Mouse (Mus musculus) hindbrain, embryonic 10.5 days (tissue): ENCODE results near the gene Kctd20. TPM values are rescaled to one million over a fixed set of nuclear protein-coding genes. Genes with fewer than 3 reads are reported as not detected.
A peak's percentile ranks its signal among the peaks of the same experiment; 100 is the strongest.

ENCODE experiments used
- DNase-seq: peaks from one replicate; pipeline ENCODE4 v3.0.0-alpha.2; 2017; ENCODE audit warnings: low spot score
- H3K27ac ChIP-seq: fragments of 300-500 bp; sonication (generic); 2 replicates; pipeline ENCODE4 v1.5.1; 2016; ENCODE audit warnings: mild to moderate bottlenecking, moderate library complexity
- H3K27me3 ChIP-seq: fragments of 300-500 bp; sonication (generic); 2 replicates; pipeline ENCODE4 v1.6.1; 2016; ENCODE audit warnings: mild to moderate bottlenecking; ENCODE audit not compliant: poor library complexity, insufficient read depth, severe bottlenecking
- H3K36me3 ChIP-seq: fragments of 300-500 bp; sonication (generic); 2 replicates; pipeline ENCODE4 v1.6.1; 2016; ENCODE audit warnings: mild to moderate bottlenecking, moderate library complexity
- H3K4me1 ChIP-seq: fragments of 300-500 bp; sonication (generic); replicated peaks from 2 replicates; pipeline ENCODE4 v1.6.1; 2016; ENCODE audit warnings: mild to moderate bottlenecking
- H3K4me3 ChIP-seq: fragments of 300-500 bp; sonication (generic); 2 replicates; pipeline ENCODE4 v1.5.1; 2016; ENCODE audit warnings: mild to moderate bottlenecking, moderate library complexity
- H3K9me3 ChIP-seq: fragments of 300-500 bp; sonication (generic); 2 replicates; pipeline ENCODE4 v1.6.1; 2016; ENCODE audit warnings: mild to moderate bottlenecking, moderate library complexity
- WGBS: fragments of 180-500 bp; shearing (Covaris S2); methylation state at CpG from one replicate; pipeline ENCODE4 v1.1.7; 2016; 5-methylcytosine and 5-hydroxymethylcytosine counted together
- polyA plus RNA-seq: library from polyadenylated mRNA; unstranded; fragments of >200 nt; fragmentation: Nextera tagmentation; extraction: Ambion mirVana; gene quantifications from 2 replicates; pipeline ENCODE4 v1.2.1, GENCODE M21; 2016

The Kctd20 gene
- polyA plus RNA-seq, 1 experiment from 2014 or later: 103 TPM

GRCm38 (mm10) chr17:28922096-28922495 lies 29.7 kb upstream of the Kctd20 start:
- 75% methylated on average over 6 of the region's 6 CpGs for WGBS
- Histone ChIP-seq H3K4me3 (no peak overlapping the region), H3K9me3 (no peaks in the 10 kb centered on the region), H3K27me3 (no peaks in the 10 kb centered on the region), H3K36me3 (no peaks in the 10 kb centered on the region), H3K27ac (no peak overlapping the region), H3K4me1 (peaks cover 32% of the 10 kb centered on the region)
- no peak for DNase-seq

DNA sequence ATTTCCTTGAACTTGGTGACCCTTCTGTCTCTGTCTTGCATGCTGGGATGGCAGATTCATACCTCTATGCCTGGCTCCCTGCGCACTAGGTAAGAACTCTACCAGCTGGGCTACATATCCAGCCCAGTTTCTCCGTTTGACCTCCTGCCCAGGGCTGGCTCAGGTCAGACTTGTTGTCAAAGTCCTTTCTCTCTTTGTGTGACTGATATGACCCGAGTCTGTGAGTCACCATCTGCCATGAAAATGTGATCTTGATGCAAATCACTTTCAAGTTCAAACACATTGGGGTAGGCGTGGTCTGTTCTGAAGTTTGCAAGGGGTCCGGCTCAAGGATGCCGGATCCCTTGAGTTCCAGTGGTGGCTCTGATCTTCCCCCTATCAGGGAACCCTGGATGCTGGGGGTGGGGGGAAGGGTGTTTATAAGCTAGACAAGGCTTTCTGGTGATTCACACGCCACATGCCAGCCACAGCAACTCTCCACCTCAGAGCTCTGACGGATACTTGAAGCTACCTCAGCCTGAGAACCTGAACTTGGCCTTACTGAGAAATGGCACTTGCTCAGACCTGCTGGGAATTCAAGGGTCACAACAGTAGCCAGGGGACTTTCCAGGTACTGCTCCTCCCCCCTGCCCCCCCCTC lies 26.7 kb upstream of the Kctd20 start:
- Histone ChIP-seq H3K4me3 (no peak overlapping the region), H3K9me3 (no peaks in the 10 kb centered on the region), H3K27me3 (no peaks in the 10 kb centered on the region), H3K4me1 (peaks cover 35% of the 10 kb centered on the region), H3K36me3 (no peaks in the 10 kb centered on the region), H3K27ac (no peak overlapping the region)
- no peak for DNase-seq
- WGBS: 84% methylated on average over 8 of the region's 8 CpGs

DNA sequence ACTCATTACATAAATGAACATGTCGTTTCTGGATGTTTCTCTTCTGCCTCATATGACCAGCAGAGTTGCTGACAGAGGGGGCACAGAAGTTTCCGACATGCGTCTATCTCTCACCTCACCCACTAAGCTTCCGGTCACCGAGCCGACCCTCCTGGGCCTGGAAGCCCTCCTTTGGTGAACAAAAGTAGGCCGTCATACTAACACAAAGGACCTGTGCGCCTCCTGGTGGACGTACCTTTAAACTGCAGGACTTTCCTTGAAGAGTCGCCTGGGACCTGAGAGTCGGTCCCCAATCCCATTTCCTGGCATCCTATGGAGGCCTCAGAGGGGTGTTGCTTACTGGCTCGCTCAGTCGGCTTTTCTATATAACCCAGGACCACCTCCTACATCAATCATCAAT lies 25.4 kb upstream of the Kctd20 start:
- peak overlapping the region; percentile 62 for H3K27ac ChIP-seq
- WGBS: 20% methylated on average over 13 of the region's 13 CpGs
- no peaks in the 10 kb centered on the region for H3K27me3 ChIP-seq
- no peaks in the 10 kb centered on the region for H3K9me3 ChIP-seq
- H3K4me3 ChIP-seq: no peak overlapping the region
- peaks cover 44% of the 10 kb centered on the region for H3K4me1 ChIP-seq
- H3K36me3 ChIP-seq: no peaks in the 10 kb centered on the region
- peak; percentile 86 for DNase-seq

DNA sequence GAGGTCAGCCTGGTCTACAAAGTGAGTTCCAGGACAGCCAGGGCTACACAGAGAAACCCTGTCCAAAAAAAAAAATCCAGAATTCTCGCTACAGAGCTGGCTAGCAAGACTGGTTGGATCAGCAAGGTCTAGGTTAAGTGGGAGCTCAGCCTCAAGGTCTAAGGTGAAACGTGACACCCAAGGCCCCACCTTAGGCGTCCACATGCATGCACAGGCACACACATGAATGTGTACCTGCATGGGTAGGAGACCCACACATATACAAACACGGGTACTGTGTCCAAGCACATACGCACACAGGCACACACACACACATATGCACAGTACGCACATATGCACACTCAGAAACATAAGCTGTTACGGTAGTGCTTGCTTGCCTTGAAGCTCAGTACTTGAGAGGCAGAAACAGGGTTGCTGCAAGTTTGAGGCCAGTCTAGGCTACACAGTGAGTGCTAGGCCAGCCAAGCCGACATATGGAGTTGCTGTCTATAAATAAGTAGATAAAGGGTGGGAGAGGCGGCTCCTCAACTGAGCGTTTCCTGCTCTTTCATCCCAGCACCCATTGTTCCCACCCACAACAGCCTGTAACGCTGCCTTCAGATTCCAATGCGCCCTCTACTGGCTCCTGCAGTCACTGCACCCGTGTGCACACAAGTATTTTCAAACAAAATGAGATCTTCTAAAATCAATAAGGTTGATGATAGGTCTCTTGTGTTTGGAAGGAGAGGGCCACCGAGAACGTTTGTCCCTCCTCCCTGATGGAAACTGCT lies 24.7 kb upstream of the Kctd20 start:
- WGBS: 52% methylated on average over 15 of the region's 15 CpGs

DNA sequence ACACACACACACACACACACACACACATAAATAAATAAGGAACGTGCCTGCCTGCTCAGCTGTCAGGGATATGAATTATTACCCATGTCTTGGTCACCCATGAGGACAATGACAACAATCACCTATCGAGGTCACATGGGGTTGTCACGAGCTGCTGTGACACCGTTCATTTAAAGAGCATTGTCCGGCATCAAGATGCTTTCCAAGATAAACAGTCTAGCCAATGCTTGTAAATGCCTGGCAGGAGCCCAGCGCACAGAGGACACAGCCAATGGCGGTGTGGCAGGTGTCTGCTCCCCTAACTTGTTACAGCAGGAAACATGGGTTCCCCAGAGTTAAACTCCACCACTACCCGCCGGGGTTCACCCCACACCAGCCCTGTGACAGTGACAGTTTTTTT lies 23.7 kb upstream of the Kctd20 start:
- 89% methylated on average over 9 of the region's 9 CpGs for WGBS
- Histone ChIP-seq H3K36me3 (no peaks in the 10 kb centered on the region), H3K4me1 (peaks cover 45% of the 10 kb centered on the region), H3K27me3 (no peaks in the 10 kb centered on the region), H3K4me3 (no peak overlapping the region), H3K9me3 (no peaks in the 10 kb centered on the region), H3K27ac (no peak overlapping the region)
- no peak for DNase-seq

More for the DNA sequence above, 24.7 kb upstream of the Kctd20 start:
- peak; percentile 60 for DNase-seq
- peaks cover 47% of the 10 kb centered on the region for H3K4me1 ChIP-seq
- peak overlapping the region; percentile 54; the same call in 1 of the 2 replicates for H3K27ac ChIP-seq
- no peaks in the 10 kb centered on the region for H3K27me3 ChIP-seq
- no peak overlapping the region for H3K4me3 ChIP-seq
- no peaks in the 10 kb centered on the region for H3K9me3 ChIP-seq
- no peaks in the 10 kb centered on the region for H3K36me3 ChIP-seq

DNA sequence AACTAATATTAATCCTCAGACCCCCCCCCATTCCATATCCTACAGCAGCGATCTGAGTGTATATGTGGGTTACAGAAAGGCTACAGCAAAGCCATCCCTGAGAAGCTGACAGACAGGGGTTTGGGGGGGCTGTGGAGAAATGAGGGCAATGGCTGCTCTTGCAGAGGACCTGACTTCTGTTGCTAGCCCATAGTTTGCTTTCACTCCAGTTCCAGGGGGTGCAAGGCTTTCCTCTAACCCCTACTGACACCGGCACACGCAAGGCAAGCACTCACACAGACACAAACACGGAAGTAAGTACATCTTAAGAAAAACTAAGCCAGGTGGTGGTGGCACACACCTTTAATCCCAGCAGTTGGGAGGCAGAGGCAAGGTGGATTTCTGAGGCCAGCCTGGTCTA lies 22.4 kb upstream of the Kctd20 start:
- no peak for DNase-seq
- 97% methylated on average over 4 of the region's 4 CpGs for WGBS
- no peaks in the 10 kb centered on the region for H3K9me3 ChIP-seq
- H3K27ac ChIP-seq: peak overlapping the region; percentile 88; the same call in 1 of the 2 replicates
- no peak overlapping the region for H3K4me3 ChIP-seq
- H3K4me1 ChIP-seq: peaks cover 37% of the 10 kb centered on the region
- H3K27me3 ChIP-seq: no peaks in the 10 kb centered on the region
- H3K36me3 ChIP-seq: no peaks in the 10 kb centered on the region

GRCm38 (mm10) chr17:28930392-28931074 lies 21.2 kb upstream of the Kctd20 start:
- peak overlapping the region; percentile 33 for H3K4me3 ChIP-seq
- peaks cover 27% of the 10 kb centered on the region for H3K4me1 ChIP-seq
- peak; percentile 69 for DNase-seq
- H3K36me3 ChIP-seq: no peaks in the 10 kb centered on the region
- H3K27ac ChIP-seq: peak overlapping the region; percentile 88
- no peaks in the 10 kb centered on the region for H3K9me3 ChIP-seq
- 28% methylated on average over 14 of the region's 14 CpGs for WGBS
- H3K27me3 ChIP-seq: no peaks in the 10 kb centered on the region

GRCm38 (mm10) chr17:28931436-28932211 lies 20.1 kb upstream of the Kctd20 start:
- no peak for DNase-seq
- Histone ChIP-seq H3K36me3 (no peaks in the 10 kb centered on the region), H3K9me3 (0 out of 2 replicates have a peak, but pooled peaks cover 1% of the 10 kb centered on the region), H3K27me3 (no peaks in the 10 kb centered on the region), H3K4me3 (no peak overlapping the region), H3K27ac (0 out of 2 replicates have a peak overlapping the region, but pooled peaks have one; percentile 88), H3K4me1 (peaks cover 17% of the 10 kb centered on the region)
- 93% methylated on average over 18 of the region's 18 CpGs for WGBS

DNA sequence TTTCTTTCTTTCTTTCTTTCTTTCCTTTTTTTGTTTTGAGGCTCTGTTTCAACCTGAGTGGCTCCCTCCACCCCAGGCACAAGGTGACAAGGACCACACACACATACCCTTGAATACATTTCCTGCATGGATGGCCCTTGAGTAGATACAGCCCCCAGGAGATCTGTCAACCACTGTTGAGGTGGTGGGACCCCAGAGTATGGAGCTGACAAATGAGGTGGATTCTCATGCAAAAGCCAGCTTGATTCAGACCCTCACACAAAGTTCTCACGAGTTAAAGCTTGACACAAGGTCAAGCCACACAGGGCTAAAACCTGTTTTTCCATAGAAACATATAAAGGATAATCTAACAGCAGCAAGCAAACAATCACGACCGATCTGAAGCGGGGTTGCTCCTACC lies 19.5 kb upstream of the Kctd20 start:
- Histone ChIP-seq H3K4me1 (peaks cover 13% of the 10 kb centered on the region), H3K9me3 (peaks cover 7% of the 10 kb centered on the region; the same call in 1 of the 2 replicates), H3K4me3 (no peak overlapping the region), H3K27ac (no peak overlapping the region), H3K36me3 (no peaks in the 10 kb centered on the region), H3K27me3 (no peaks in the 10 kb centered on the region)
- WGBS: 90% methylated on average over 4 of the region's 4 CpGs
- no peak for DNase-seq

DNA sequence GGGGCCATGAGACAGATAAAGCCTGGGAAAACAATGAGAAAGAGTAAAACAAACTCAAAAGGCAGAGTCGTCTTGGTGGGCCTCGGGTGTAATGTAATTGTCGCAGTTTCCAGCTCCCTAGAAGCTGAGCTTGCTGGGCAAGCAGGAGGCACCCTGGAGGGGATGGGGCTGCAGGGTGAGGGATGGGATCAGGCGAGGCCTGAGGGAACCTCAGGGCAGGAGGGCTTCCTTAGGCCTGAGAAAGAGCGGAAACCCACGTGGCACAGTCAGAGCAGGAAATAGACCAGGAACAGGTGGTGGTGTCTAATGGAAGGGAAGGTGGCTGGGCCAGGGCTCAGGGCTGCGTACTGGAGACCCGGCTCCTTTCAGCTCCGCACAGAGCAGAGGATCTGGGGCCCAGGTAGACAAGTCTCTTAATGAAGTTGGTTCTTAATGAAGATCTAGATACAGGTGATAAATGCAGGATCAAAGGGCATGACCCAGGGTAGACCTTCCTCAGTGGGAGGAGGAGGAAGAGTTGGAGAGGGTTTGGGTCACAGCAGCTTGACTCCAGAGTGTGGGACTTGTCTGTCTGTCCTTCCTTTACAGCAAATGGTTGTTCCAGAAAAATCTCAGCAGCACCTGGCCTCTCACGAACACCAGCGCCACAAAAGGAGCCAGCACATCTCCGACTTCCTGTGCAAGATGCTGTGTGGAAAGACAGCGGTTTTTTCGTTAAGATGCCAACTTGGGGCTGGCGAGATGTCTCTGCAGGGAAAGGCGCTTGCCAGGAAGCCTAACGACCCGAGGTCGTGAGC lies 17.4 kb upstream of the Kctd20 start:
- H3K4me3 ChIP-seq: no peak overlapping the region
- peaks cover 7% of the 10 kb centered on the region; the same call in 1 of the 2 replicates for H3K9me3 ChIP-seq
- 79% methylated on average over 19 of the region's 19 CpGs for WGBS
- no peaks in the 10 kb centered on the region for H3K27me3 ChIP-seq
- peaks cover 13% of the 10 kb centered on the region for H3K4me1 ChIP-seq
- DNase-seq: no peak
- H3K36me3 ChIP-seq: no peaks in the 10 kb centered on the region
- H3K27ac ChIP-seq: no peak overlapping the region

DNA sequence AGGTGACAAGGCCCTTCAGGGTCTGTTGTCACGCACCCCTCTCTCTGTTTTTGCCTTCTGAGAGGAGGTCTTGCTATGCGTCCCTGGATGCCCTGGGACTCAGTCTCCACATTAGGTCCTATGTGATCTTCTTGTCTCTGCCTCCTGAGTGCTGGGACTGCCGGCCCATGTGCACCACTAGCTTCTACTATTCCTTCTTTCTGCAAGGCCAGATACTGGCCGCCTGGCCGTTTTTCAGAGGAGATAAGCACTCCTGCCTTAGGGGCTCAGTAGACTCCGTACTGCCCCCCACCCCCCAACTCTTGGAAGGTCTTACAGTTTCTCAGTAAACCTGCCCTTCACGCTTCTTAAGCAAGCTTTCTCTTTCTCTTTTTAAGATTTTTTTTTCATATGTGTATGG lies 15.6 kb upstream of the Kctd20 start:
- H3K36me3 ChIP-seq: no peaks in the 10 kb centered on the region
- H3K4me1 ChIP-seq: 0 out of 2 replicates have a peak, but pooled peaks cover 2% of the 10 kb centered on the region
- H3K9me3 ChIP-seq: peaks cover 7% of the 10 kb centered on the region; the same call in 1 of the 2 replicates
- 87% methylated on average over 7 of the region's 7 CpGs for WGBS
- H3K27ac ChIP-seq: no peak overlapping the region
- H3K4me3 ChIP-seq: no peak overlapping the region
- DNase-seq: no peak
- no peaks in the 10 kb centered on the region for H3K27me3 ChIP-seq
